Mouse (Mus musculus) stomach, postnatal 0 days (tissue): ENCODE data around the gene Gins3. TPM values are rescaled to one million over a fixed set of nuclear protein-coding genes. Genes with fewer than 3 reads are reported as not detected.

ENCODE experiments used
- ATAC-seq: fragments of 200-750 bp; cut with Nextera tagmentation; 2 replicates; pipeline ENCODE4 v1.8.0; 2017; ENCODE audit not compliant: low FRiP score, low TSS enrichment
- DNase-seq: peaks from one replicate; pipeline ENCODE4 v3.0.0-alpha.2; 2016; ENCODE audit warnings: low spot score
- H3K27ac ChIP-seq: fragments of 300-500 bp; sonication (generic); replicated peaks from 2 replicates; pipeline ENCODE4 v1.5.1; 2014; ENCODE audit warnings: mild to moderate bottlenecking, control low read depth
- H3K27me3 ChIP-seq: fragments of 300-500 bp; sonication (generic); 2 replicates; pipeline ENCODE4 v1.6.1; 2014; ENCODE audit warnings: low read length; ENCODE audit not compliant: control insufficient read depth, insufficient read depth
- H3K36me3 ChIP-seq: fragments of 300-500 bp; sonication (generic); 2 replicates; pipeline ENCODE4 v1.6.1; 2014; ENCODE audit warnings: low read length, mixed read lengths; ENCODE audit not compliant: control insufficient read depth, insufficient read depth
- H3K4me1 ChIP-seq: fragments of 300-500 bp; sonication (generic); replicated peaks from 2 replicates; pipeline ENCODE4 v1.6.1; 2014; ENCODE audit warnings: antibody characterized with exemption; ENCODE audit not compliant: control insufficient read depth, insufficient read depth
- H3K4me2 ChIP-seq: fragments of 300-500 bp; sonication (generic); replicated peaks from 2 replicates; pipeline ENCODE4 v1.6.1; 2014; ENCODE audit warnings: low read depth, mild to moderate bottlenecking, control low read depth, moderate library complexity
- H3K4me3 ChIP-seq: fragments of 300-500 bp; sonication (generic); 2 replicates; pipeline ENCODE4 v1.5.1; 2014; ENCODE audit warnings: low read depth, low read length, control low read depth
- H3K9ac ChIP-seq: fragments of 300-500 bp; sonication (generic); 2 replicates; pipeline ENCODE4 v1.6.1; 2014; ENCODE audit warnings: mild to moderate bottlenecking, low read length, control low read depth, mixed read lengths
- H3K9me3 ChIP-seq: fragments of 300-500 bp; sonication (generic); 2 replicates; pipeline ENCODE4 v1.6.1; 2016; ENCODE audit warnings: low read length; ENCODE audit not compliant: control insufficient read depth
- CTCF ChIP-seq: IDR thresholded peaks from 2 replicates; pipeline ENCODE4 v1.5.1; 2016; ENCODE audit warnings: antibody characterized with exemption, low read depth, mild to moderate bottlenecking, moderate library complexity
- EP300 ChIP-seq: optimal IDR thresholded peaks from 2 replicates; pipeline ENCODE3; 2016; ENCODE audit warnings: antibody characterized with exemption
- WGBS: fragments of 180-500 bp; shearing (Covaris S2); extraction: QIAGEN DNeasy Blood & Tissue Kit; methylation state at CpG from one replicate; pipeline ENCODE4 v1.1.7; 2014; 5-methylcytosine and 5-hydroxymethylcytosine counted together
- polyA plus RNA-seq: library from polyadenylated mRNA; unstranded; fragments of >200 nt; fragmentation: Nextera tagmentation; extraction: Ambion mirVana; gene quantifications from 2 replicates; pipeline ENCODE4 v1.2.1, GENCODE M21; 2015

Gins3 gene
- polyA plus RNA-seq, 1 experiment from 2014 or later: 5.0 TPM

DNA sequence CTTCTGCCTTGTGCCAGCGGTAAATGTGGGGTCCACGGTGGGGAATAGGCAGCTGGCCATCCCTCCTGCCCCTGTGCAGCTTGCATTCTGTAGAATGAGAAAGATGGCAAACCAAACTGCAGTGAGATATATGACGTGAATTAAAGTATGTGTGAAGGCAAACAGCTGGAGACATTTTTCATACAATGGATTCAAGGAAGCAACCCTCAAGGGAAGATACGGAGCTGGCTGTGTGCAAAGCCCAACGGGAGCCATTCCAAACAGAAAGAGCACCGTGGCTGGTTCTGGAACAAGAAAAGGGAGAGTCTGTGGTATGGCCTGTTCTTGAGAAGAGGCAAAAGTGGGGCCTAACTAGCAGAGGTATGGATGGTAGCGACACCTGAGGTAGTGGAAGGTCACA lies 22.6 kb downstream of the Gins3 start:
- H3K4me3 ChIP-seq: no peak overlapping the region
- no peak overlapping the region for H3K4me2 ChIP-seq
- H3K36me3 ChIP-seq: no peaks in the 10 kb centered on the region
- H3K4me1 ChIP-seq: no peaks in the 10 kb centered on the region
- TF ChIP-seq EP300: no peak
- no peak for TF ChIP-seq CTCF
- no peak for ATAC-seq
- 55% methylated on average over 7 of the region's 7 CpGs for WGBS
- H3K9ac ChIP-seq: no peak overlapping the region
- H3K9me3 ChIP-seq: no peaks in the 10 kb centered on the region
- DNase-seq: no peak
- H3K27ac ChIP-seq: no peak overlapping the region
- no peaks in the 10 kb centered on the region for H3K27me3 ChIP-seq

GRCm38 (mm10) chr8:95656316-95657002 lies 23.2 kb downstream of the Gins3 start:
- no peak overlapping the region for H3K4me2 ChIP-seq
- 56% methylated on average over 5 of the region's 5 CpGs for WGBS
- no peak for TF ChIP-seq EP300
- TF ChIP-seq CTCF: no peak

GRCm38 (mm10) chr8:95657523-95657922 lies 24.3 kb downstream of the Gins3 start:
- TF ChIP-seq EP300 (no peak), CTCF (no peak)

More at GRCm38 (mm10) chr8:95656316-95657002, 23.2 kb downstream of the Gins3 start:
- Histone ChIP-seq H3K4me3 (no peak overlapping the region), H3K9me3 (no peaks in the 10 kb centered on the region), H3K4me1 (no peaks in the 10 kb centered on the region), H3K9ac (no peak overlapping the region), H3K36me3 (no peaks in the 10 kb centered on the region), H3K27ac (no peak overlapping the region), H3K27me3 (no peaks in the 10 kb centered on the region)
- ATAC-seq (no peak), DNase-seq (no peak)

DNA sequence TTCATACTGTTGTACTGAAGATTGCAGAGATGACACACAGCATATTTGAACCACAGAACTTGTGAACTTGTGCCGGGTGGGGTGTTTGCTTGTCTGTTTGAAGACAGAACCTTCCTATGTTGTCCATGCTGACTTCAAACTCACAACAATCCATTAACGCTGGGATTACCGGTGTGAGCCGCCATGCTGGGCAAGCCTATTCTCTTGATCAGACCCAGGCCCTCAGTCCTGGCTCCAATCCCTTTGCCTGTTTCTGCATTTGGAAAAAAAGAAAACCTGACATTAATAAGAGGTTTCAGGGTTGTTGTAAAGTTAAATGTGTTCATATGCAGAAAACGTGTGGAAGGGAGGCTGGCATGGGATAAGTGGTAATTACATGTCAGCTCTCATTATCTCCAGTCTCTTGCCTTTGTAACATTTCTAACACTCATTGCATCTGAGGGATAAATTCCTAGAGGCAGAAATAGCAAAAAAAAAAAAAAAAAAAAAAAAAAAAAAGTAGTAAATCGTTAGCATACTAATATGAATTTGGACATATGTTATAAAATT lies 27.2 kb downstream of the Gins3 start:
- Histone ChIP-seq H3K4me3 (no peak overlapping the region), H3K36me3 (no peaks in the 10 kb centered on the region), H3K4me2 (no peak overlapping the region), H3K27ac (no peak overlapping the region), H3K27me3 (no peaks in the 10 kb centered on the region), H3K9ac (no peak overlapping the region), H3K9me3 (no peaks in the 10 kb centered on the region), H3K4me1 (no peaks in the 10 kb centered on the region)
- DNase-seq (no peak), ATAC-seq (no peak)
- TF ChIP-seq CTCF: no peak
- TF ChIP-seq EP300: no peak
- WGBS: 80% methylated on average over 6 of the region's 6 CpGs

More at GRCm38 (mm10) chr8:95657523-95657922, 24.3 kb downstream of the Gins3 start:
- H3K27me3 ChIP-seq: no peaks in the 10 kb centered on the region
- no peak for ATAC-seq
- no peak for DNase-seq
- no peak overlapping the region for H3K4me2 ChIP-seq
- H3K9ac ChIP-seq: no peak overlapping the region
- 57% methylated on average over 2 of the region's 2 CpGs for WGBS
- no peak overlapping the region for H3K27ac ChIP-seq
- H3K4me3 ChIP-seq: no peak overlapping the region
- no peaks in the 10 kb centered on the region for H3K36me3 ChIP-seq
- no peaks in the 10 kb centered on the region for H3K9me3 ChIP-seq
- H3K4me1 ChIP-seq: no peaks in the 10 kb centered on the region

DNA sequence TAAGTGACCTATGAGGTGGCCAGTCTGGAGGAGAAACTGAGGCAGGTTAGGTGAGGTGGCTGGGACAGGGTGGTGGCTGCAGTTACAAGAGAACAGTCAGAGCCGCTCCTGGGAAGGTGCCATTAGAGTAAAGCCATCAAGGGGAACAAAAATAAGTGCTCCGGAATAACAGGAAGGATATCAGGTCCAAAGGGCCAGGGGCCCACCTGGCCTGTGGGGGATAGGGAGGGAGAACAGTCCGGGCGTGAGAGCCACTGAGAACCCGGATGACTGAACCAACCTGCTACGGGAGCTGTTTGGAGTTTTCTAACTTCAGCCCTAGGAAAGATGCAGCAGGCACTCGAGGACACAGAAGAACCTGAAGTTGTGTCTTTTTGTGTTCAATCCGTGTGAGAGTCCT lies 27.8 kb downstream of the Gins3 start:
- ATAC-seq: no peak
- Histone ChIP-seq H3K36me3 (no peaks in the 10 kb centered on the region), H3K4me3 (no peak overlapping the region), H3K27ac (no peak overlapping the region), H3K4me1 (no peaks in the 10 kb centered on the region), H3K4me2 (no peak overlapping the region), H3K9ac (no peak overlapping the region), H3K9me3 (no peaks in the 10 kb centered on the region), H3K27me3 (no peaks in the 10 kb centered on the region)
- DNase-seq: no peak
- TF ChIP-seq EP300 (no peak), CTCF (no peak)
- 72% methylated on average over 8 of the region's 8 CpGs for WGBS

DNA sequence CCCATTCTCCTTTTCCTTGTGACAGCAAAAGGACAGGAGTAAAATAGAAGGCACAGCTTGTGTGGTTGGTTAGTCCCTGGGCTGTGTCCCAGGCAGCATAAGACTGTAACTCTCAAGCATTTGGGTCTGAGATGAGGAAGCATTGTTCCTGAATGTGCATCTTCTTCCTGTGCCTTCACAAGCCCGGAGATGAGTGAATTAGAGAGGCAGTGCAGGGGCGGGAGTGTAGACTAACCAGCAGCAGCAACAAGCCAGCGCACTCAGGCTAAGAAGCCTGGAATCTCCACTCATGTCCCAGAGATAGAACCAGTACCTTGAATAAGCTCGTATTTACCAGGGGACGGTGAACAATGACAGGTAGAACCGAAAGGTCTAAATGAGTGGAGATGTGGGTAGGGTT lies 28.3 kb downstream of the Gins3 start:
- Histone ChIP-seq H3K9me3 (no peaks in the 10 kb centered on the region), H3K4me2 (no peak overlapping the region), H3K27ac (no peak overlapping the region), H3K4me3 (no peak overlapping the region), H3K4me1 (no peaks in the 10 kb centered on the region), H3K9ac (no peak overlapping the region), H3K27me3 (no peaks in the 10 kb centered on the region), H3K36me3 (no peaks in the 10 kb centered on the region)
- WGBS: 86% methylated on average over 6 of the region's 6 CpGs
- ATAC-seq (no peak), DNase-seq (no peak)
- TF ChIP-seq EP300 (no peak), CTCF (no peak)
